Mouse (Mus musculus): Measurements from ENCODE around the gene Fbxw4. TPM values are rescaled to one million over a fixed set of nuclear protein-coding genes. Genes with fewer than 3 reads are reported as not detected.

Fbxw4 gene
- polyA plus RNA-seq, 1 experiment from 2014 or later, result 8.1 TPM

- H3K9ac ChIP-seq (replicated peaks; ENCODE audit: low read length), result no peak overlapping the region
- peaks cover 9% of the 10 kb centered on the region; the same call in 1 of the 2 replicates for H3K4me1 ChIP-seq (ENCODE audit: control insufficient read depth, insufficient read depth, low read length)
- no peak overlapping the region for H3K4me2 ChIP-seq (ENCODE audit: low read length)
- H3K36me3 ChIP-seq (ENCODE audit: control insufficient read depth, insufficient read depth, low read length), result peaks cover 48% of the 10 kb centered on the region
- no peak for DNase-seq
- no peaks in the 10 kb centered on the region for H3K9me3 ChIP-seq (ENCODE audit: control insufficient read depth, low read length)
- 86% methylated on average over 14 of the region's 14 CpGs for WGBS
- no peak overlapping the region for H3K4me3 ChIP-seq (replicated peaks; ENCODE audit: low read depth, low read length)
- H3K27ac ChIP-seq (replicated peaks; ENCODE audit: low read depth, low read length), result no peak overlapping the region
- no peak for ATAC-seq (ENCODE audit: low FRiP score, low TSS enrichment)
- H3K27me3 ChIP-seq (ENCODE audit: control insufficient read depth, insufficient read depth, low read length), result peaks cover 18% of the 10 kb centered on the region; the same call in 1 of the 2 replicates
These were observed 82.9 kb downstream of the Fbxw4 start for GRCm38 (mm10) chr19:45577141-45577750.

- H3K9ac ChIP-seq (replicated peaks; ENCODE audit: low read length), result no peak overlapping the region
- H3K4me1 ChIP-seq (ENCODE audit: control insufficient read depth, insufficient read depth, low read length), result peaks cover 9% of the 10 kb centered on the region; the same call in 1 of the 2 replicates
- H3K4me3 ChIP-seq (replicated peaks; ENCODE audit: low read depth, low read length), result no peak overlapping the region
- 6% methylated on average over 8 of the region's 8 CpGs for WGBS
- peaks cover 28% of the 10 kb centered on the region; the same call in 1 of the 2 replicates for H3K27me3 ChIP-seq (ENCODE audit: control insufficient read depth, insufficient read depth, low read length)
- no peak for DNase-seq
- H3K36me3 ChIP-seq (ENCODE audit: control insufficient read depth, insufficient read depth, low read length), result peaks cover 58% of the 10 kb centered on the region
- ATAC-seq (ENCODE audit: low FRiP score, low TSS enrichment), result no peak
- H3K9me3 ChIP-seq (ENCODE audit: control insufficient read depth, low read length), result no peaks in the 10 kb centered on the region
- H3K4me2 ChIP-seq (ENCODE audit: low read length), result no peak overlapping the region
- H3K27ac ChIP-seq (replicated peaks; ENCODE audit: low read depth, low read length), result no peak overlapping the region
These were observed 84.5 kb downstream of the Fbxw4 start for GRCm38 (mm10) chr19:45575632-45576001.

GRCm38 (mm10) chr19:45574941-45575631 is 85.0 kb downstream of the Fbxw4 start:
- ATAC-seq (ENCODE audit: low FRiP score, low TSS enrichment) (no peak), DNase-seq (no peak)
- peaks cover 4% of the 10 kb centered on the region; the same call in 1 of the 2 replicates for H3K4me1 ChIP-seq (ENCODE audit: control insufficient read depth, insufficient read depth, low read length)
- no peak overlapping the region for H3K9ac ChIP-seq (replicated peaks; ENCODE audit: low read length)
- H3K36me3 ChIP-seq (ENCODE audit: control insufficient read depth, insufficient read depth, low read length), result peaks cover 58% of the 10 kb centered on the region
- no peak overlapping the region for H3K4me2 ChIP-seq (ENCODE audit: low read length)
- no peaks in the 10 kb centered on the region for H3K9me3 ChIP-seq (ENCODE audit: control insufficient read depth, low read length)
- H3K27ac ChIP-seq (replicated peaks; ENCODE audit: low read depth, low read length), result no peak overlapping the region
- H3K4me3 ChIP-seq (replicated peaks; ENCODE audit: low read depth, low read length), result no peak overlapping the region
- H3K27me3 ChIP-seq (ENCODE audit: control insufficient read depth, insufficient read depth, low read length), result peaks cover 28% of the 10 kb centered on the region; the same call in 1 of the 2 replicates
- WGBS, result 48% methylated on average over 19 of the region's 19 CpGs

GRCm38 (mm10) chr19:45574339-45574898 is 85.7 kb downstream of the Fbxw4 start:
- ATAC-seq (ENCODE audit: low FRiP score, low TSS enrichment) (no peak), DNase-seq (no peak)
- peaks cover 60% of the 10 kb centered on the region for H3K36me3 ChIP-seq (ENCODE audit: control insufficient read depth, insufficient read depth, low read length)
- H3K4me3 ChIP-seq (replicated peaks; ENCODE audit: low read depth, low read length), result no peak overlapping the region
- no peak overlapping the region for H3K27ac ChIP-seq (replicated peaks; ENCODE audit: low read depth, low read length)
- no peak overlapping the region for H3K9ac ChIP-seq (replicated peaks; ENCODE audit: low read length)
- 81% methylated on average over 7 of the region's 7 CpGs for WGBS
- peaks cover 32% of the 10 kb centered on the region; the same call in 1 of the 2 replicates for H3K27me3 ChIP-seq (ENCODE audit: control insufficient read depth, insufficient read depth, low read length)
- no peak overlapping the region for H3K4me2 ChIP-seq (ENCODE audit: low read length)
- H3K4me1 ChIP-seq (ENCODE audit: control insufficient read depth, insufficient read depth, low read length), result no peaks in the 10 kb centered on the region; the same call in 1 of the 2 replicates
- H3K9me3 ChIP-seq (ENCODE audit: control insufficient read depth, low read length), result no peaks in the 10 kb centered on the region

- Histone ChIP-seq H3K27me3 (ENCODE audit: control insufficient read depth, insufficient read depth, low read length) (peaks cover 38% of the 10 kb centered on the region), H3K36me3 (ENCODE audit: control insufficient read depth, insufficient read depth, low read length) (peaks cover 56% of the 10 kb centered on the region), H3K9ac (replicated peaks; ENCODE audit: low read length) (no peak overlapping the region), H3K9me3 (ENCODE audit: control insufficient read depth, low read length) (no peaks in the 10 kb centered on the region), H3K4me3 (replicated peaks; ENCODE audit: low read depth, low read length) (no peak overlapping the region), H3K4me1 (ENCODE audit: control insufficient read depth, insufficient read depth, low read length) (no peaks in the 10 kb centered on the region; the same call in 1 of the 2 replicates), H3K4me2 (ENCODE audit: low read length) (no peak overlapping the region), H3K27ac (replicated peaks; ENCODE audit: low read depth, low read length) (no peak overlapping the region)
- peak; percentile 81 for DNase-seq
- no peak for ATAC-seq (ENCODE audit: low FRiP score, low TSS enrichment)
- WGBS, result 18% methylated on average over 6 of the region's 6 CpGs
These were observed 86.2 kb downstream of the Fbxw4 start for GRCm38 (mm10) chr19:45573861-45574267.

GRCm38 (mm10) chr19:45573033-45573432 is 87.1 kb downstream of the Fbxw4 start:
- Histone ChIP-seq H3K4me3 (replicated peaks; ENCODE audit: low read depth, low read length) (no peak overlapping the region), H3K27ac (replicated peaks; ENCODE audit: low read depth, low read length) (no peak overlapping the region), H3K9ac (replicated peaks; ENCODE audit: low read length) (no peak overlapping the region), H3K9me3 (ENCODE audit: control insufficient read depth, low read length) (no peaks in the 10 kb centered on the region), H3K4me1 (ENCODE audit: control insufficient read depth, insufficient read depth, low read length) (no peaks in the 10 kb centered on the region; the same call in 1 of the 2 replicates), H3K27me3 (ENCODE audit: control insufficient read depth, insufficient read depth, low read length) (peaks cover 46% of the 10 kb centered on the region), H3K4me2 (ENCODE audit: low read length) (no peak overlapping the region), H3K36me3 (ENCODE audit: control insufficient read depth, insufficient read depth, low read length) (peaks cover 47% of the 10 kb centered on the region)
- WGBS, result 83% methylated on average over 6 of the region's 6 CpGs
- DNase-seq, result no peak
- ATAC-seq (ENCODE audit: low FRiP score, low TSS enrichment), result no peak

GRCm38 (mm10) chr19:45567367-45567766 is 92.7 kb downstream of the Fbxw4 start:
- Histone ChIP-seq H3K4me3 (replicated peaks; ENCODE audit: low read depth, low read length) (no peak overlapping the region), H3K27ac (replicated peaks; ENCODE audit: low read depth, low read length) (no peak overlapping the region), H3K4me1 (ENCODE audit: control insufficient read depth, insufficient read depth, low read length) (peaks cover 12% of the 10 kb centered on the region; the same call in 1 of the 2 replicates), H3K36me3 (ENCODE audit: control insufficient read depth, insufficient read depth, low read length) (peaks cover 17% of the 10 kb centered on the region; the same call in 1 of the 2 replicates), H3K9ac (replicated peaks; ENCODE audit: low read length) (no peak overlapping the region), H3K27me3 (ENCODE audit: control insufficient read depth, insufficient read depth, low read length) (peaks cover 66% of the 10 kb centered on the region), H3K4me2 (ENCODE audit: low read length) (no peak overlapping the region), H3K9me3 (ENCODE audit: control insufficient read depth, low read length) (no peaks in the 10 kb centered on the region)
- WGBS, result 7% methylated on average over 14 of the region's 14 CpGs
- DNase-seq, result no peak
- no peak for ATAC-seq (ENCODE audit: low FRiP score, low TSS enrichment)

- 0 out of 2 replicates have a peak, but pooled peaks cover 7% of the 10 kb centered on the region for H3K36me3 ChIP-seq (ENCODE audit: control insufficient read depth, insufficient read depth, low read length)
- 55% methylated on average over 15 of the region's 15 CpGs for WGBS
- no peak overlapping the region for H3K4me2 ChIP-seq (ENCODE audit: low read length)
- no peak overlapping the region for H3K4me3 ChIP-seq (replicated peaks; ENCODE audit: low read depth, low read length)
- H3K4me1 ChIP-seq (ENCODE audit: control insufficient read depth, insufficient read depth, low read length), result peaks cover 12% of the 10 kb centered on the region; the same call in 1 of the 2 replicates
- no peak overlapping the region for H3K9ac ChIP-seq (replicated peaks; ENCODE audit: low read length)
- no peak overlapping the region for H3K27ac ChIP-seq (replicated peaks; ENCODE audit: low read depth, low read length)
- H3K9me3 ChIP-seq (ENCODE audit: control insufficient read depth, low read length), result no peaks in the 10 kb centered on the region
- no peak for ATAC-seq (ENCODE audit: low FRiP score, low TSS enrichment)
- peaks cover 55% of the 10 kb centered on the region for H3K27me3 ChIP-seq (ENCODE audit: control insufficient read depth, insufficient read depth, low read length)
- no peak for DNase-seq
These were observed 94.0 kb downstream of the Fbxw4 start for GRCm38 (mm10) chr19:45565925-45566715.

All from midbrain, embryonic 14.5 days (tissue).